Mouse (Mus musculus) embryonic facial prominence, embryonic 14.5 days (tissue): ENCODE data around the gene A030005K14Rik. TPM values are rescaled to one million over a fixed set of nuclear protein-coding genes. Genes with fewer than 3 reads are reported as not detected.

Experiments used
- ATAC-seq: fragments of 200-750 bp; cut with Nextera tagmentation; 2 replicates; pipeline ENCODE4 v1.8.0; 2017; ENCODE audit warnings: low read depth, moderate number of reproducible peaks, moderate TSS enrichment
- DNase-seq: peaks from one replicate; pipeline ENCODE4 v3.0.0-alpha.2; 2015; ENCODE audit warnings: low spot score
- H3K27ac ChIP-seq: fragments of 300-500 bp; sonication (generic); replicated peaks from 2 replicates; pipeline ENCODE4 v1.5.1; 2014; ENCODE audit warnings: low read depth, mild to moderate bottlenecking, low read length, moderate library complexity
- H3K27me3 ChIP-seq: fragments of 300-500 bp; sonication (generic); replicated peaks from 2 replicates; pipeline ENCODE4 v1.6.1; 2014; ENCODE audit warnings: low read length; ENCODE audit not compliant: control insufficient read depth, insufficient read depth
- H3K36me3 ChIP-seq: fragments of 300-500 bp; sonication (generic); 2 replicates; pipeline ENCODE4 v1.6.1; 2014; ENCODE audit warnings: low read length, mixed read lengths; ENCODE audit not compliant: control insufficient read depth, insufficient read depth
- H3K4me1 ChIP-seq: fragments of 300-500 bp; sonication (generic); 2 replicates; pipeline ENCODE4 v1.6.1; 2014; ENCODE audit warnings: antibody characterized with exemption, low read length; ENCODE audit not compliant: control insufficient read depth, insufficient read depth
- H3K4me2 ChIP-seq: fragments of 300-500 bp; sonication (generic); 2 replicates; pipeline ENCODE4 v1.6.1; 2014; ENCODE audit warnings: low read depth, mild to moderate bottlenecking, low read length, moderate library complexity, mixed read lengths
- H3K4me3 ChIP-seq: fragments of 300-500 bp; sonication (generic); 2 replicates; pipeline ENCODE4 v1.5.1; 2014; ENCODE audit warnings: low read depth, mild to moderate bottlenecking, low read length
- H3K9ac ChIP-seq: fragments of 300-500 bp; sonication (generic); 2 replicates; pipeline ENCODE4 v1.6.1; 2014; ENCODE audit warnings: low read depth, mild to moderate bottlenecking, low read length, moderate library complexity, mixed read lengths
- H3K9me3 ChIP-seq: fragments of 300-500 bp; sonication (generic); 2 replicates; pipeline ENCODE4 v1.6.1; 2016; ENCODE audit warnings: low read length; ENCODE audit not compliant: control insufficient read depth
- WGBS: fragments of 180-500 bp; shearing (Covaris S2); extraction: QIAGEN DNeasy Blood & Tissue Kit; methylation state at CpG from one replicate; pipeline ENCODE4 v1.1.7; 2014; 5-methylcytosine and 5-hydroxymethylcytosine counted together
- polyA plus RNA-seq: library from polyadenylated mRNA; unstranded; fragments of >200 nt; fragmentation: Nextera tagmentation; extraction: Ambion mirVana; gene quantifications from 2 replicates; pipeline ENCODE4 v1.2.1, GENCODE M21; 2014

The A030005K14Rik gene
- polyA plus RNA-seq, 1 experiment from 2014 or later = not detected

- H3K27me3 ChIP-seq = no peaks in the 10 kb centered on the region
- no peak within 1 kb of the TSS for H3K27ac ChIP-seq
- H3K9me3 ChIP-seq = no peaks in the 10 kb centered on the region
- ATAC-seq (no peak), DNase-seq (no peak)
- H3K36me3 ChIP-seq = no peaks in the 10 kb centered on the region
- no peak within 1 kb of the TSS for H3K4me2 ChIP-seq
- no peaks in the 10 kb centered on the region for H3K4me1 ChIP-seq
- no peak within 1 kb of the TSS for H3K9ac ChIP-seq
- H3K4me3 ChIP-seq = no peak within 1 kb of the TSS
- 84% methylated on average over 4 of the region's 5 CpGs for WGBS
Measured at GRCm38 (mm10) chr1:83044882-83045427, 14.2 kb downstream of the A030005K14Rik start, which contains the start of gene Gm47969. Gene Gm47969, plus strand, starts transcription at chr1:83044932.

GRCm38 (mm10) chr1:83042380-83042779 lies 16.8 kb downstream of the A030005K14Rik start, which contains the start of gene Krtap28-10:
Gene Krtap28-10, minus strand, starts transcription at chr1:83042480.
- H3K27ac ChIP-seq = no peak within 1 kb of the TSS

GRCm38 (mm10) chr1:83039080-83039479 lies 20.1 kb downstream of the A030005K14Rik start:
- Histone ChIP-seq H3K4me1 (no peaks in the 10 kb centered on the region), H3K36me3 (no peaks in the 10 kb centered on the region), H3K4me2 (no peak overlapping the region), H3K27me3 (no peaks in the 10 kb centered on the region), H3K27ac (no peak overlapping the region), H3K9me3 (no peaks in the 10 kb centered on the region), H3K4me3 (no peak overlapping the region), H3K9ac (no peak overlapping the region)
- DNase-seq (peak; percentile 33), ATAC-seq (no peak)
- 76% methylated on average over 4 of the region's 4 CpGs for WGBS

More at GRCm38 (mm10) chr1:83042380-83042779, 16.8 kb downstream of the A030005K14Rik start, which contains the start of gene Krtap28-10:
- WGBS = 93% methylated on average over 2 of the region's 2 CpGs
- ATAC-seq (no peak), DNase-seq (no peak)
- H3K4me2 ChIP-seq = no peak within 1 kb of the TSS
- no peaks in the 10 kb centered on the region for H3K27me3 ChIP-seq
- no peaks in the 10 kb centered on the region for H3K4me1 ChIP-seq
- H3K36me3 ChIP-seq = no peaks in the 10 kb centered on the region
- no peak within 1 kb of the TSS for H3K9ac ChIP-seq
- no peaks in the 10 kb centered on the region for H3K9me3 ChIP-seq
- no peak within 1 kb of the TSS for H3K4me3 ChIP-seq

GRCm38 (mm10) chr1:83038109-83038672 lies 21.0 kb downstream of the A030005K14Rik start, which contains the start of gene Slc19a3:
Gene Slc19a3, minus strand, starts transcription at chr1:83038448.
- Histone ChIP-seq H3K36me3 (no peaks in the 10 kb centered on the region), H3K4me2 (peak within 1 kb of the TSS; percentile 72), H3K4me1 (no peaks in the 10 kb centered on the region), H3K9ac (peak within 1 kb of the TSS; percentile 54), H3K27ac (peak within 1 kb of the TSS; percentile 36; the same call in 1 of the 2 replicates), H3K9me3 (no peaks in the 10 kb centered on the region), H3K27me3 (no peaks in the 10 kb centered on the region), H3K4me3 (peak within 1 kb of the TSS; percentile 42)
- ATAC-seq = peak; percentile 93
- DNase-seq = peak; percentile 87
- 1% methylated on average over 25 of the region's 25 CpGs for WGBS

- H3K4me2 ChIP-seq = peak overlapping the region; percentile 72
Measured at GRCm38 (mm10) chr1:83036892-83037667, 22.1 kb downstream of the A030005K14Rik start.

GRCm38 (mm10) chr1:83034509-83034908 lies 24.7 kb downstream of the A030005K14Rik start:
- no peaks in the 10 kb centered on the region for H3K4me1 ChIP-seq
- H3K27ac ChIP-seq = no peak overlapping the region
- WGBS = 69% methylated on average over 5 of the region's 5 CpGs
- no peaks in the 10 kb centered on the region for H3K9me3 ChIP-seq
- no peak for DNase-seq
- no peaks in the 10 kb centered on the region for H3K36me3 ChIP-seq
- no peaks in the 10 kb centered on the region for H3K27me3 ChIP-seq
- no peak for ATAC-seq
- no peak overlapping the region for H3K4me2 ChIP-seq
- no peak overlapping the region for H3K4me3 ChIP-seq
- H3K9ac ChIP-seq = no peak overlapping the region

More at GRCm38 (mm10) chr1:83036892-83037667, 22.1 kb downstream of the A030005K14Rik start:
- H3K9ac ChIP-seq = no peak overlapping the region
- WGBS = 67% methylated on average over 11 of the region's 11 CpGs
- no peaks in the 10 kb centered on the region for H3K9me3 ChIP-seq
- no peaks in the 10 kb centered on the region for H3K36me3 ChIP-seq
- H3K4me1 ChIP-seq = no peaks in the 10 kb centered on the region
- H3K27ac ChIP-seq = no peak overlapping the region
- DNase-seq (no peak), ATAC-seq (no peak)
- no peaks in the 10 kb centered on the region for H3K27me3 ChIP-seq
- no peak overlapping the region for H3K4me3 ChIP-seq

- WGBS = 89% methylated on average over 6 of the region's 6 CpGs
- no peak overlapping the region for H3K4me2 ChIP-seq
Measured at GRCm38 (mm10) chr1:83032508-83032907, 26.7 kb downstream of the A030005K14Rik start.

GRCm38 (mm10) chr1:83031950-83032349 lies 27.2 kb downstream of the A030005K14Rik start:
- H3K4me3 ChIP-seq = no peak overlapping the region
- H3K9me3 ChIP-seq = no peaks in the 10 kb centered on the region
- H3K27me3 ChIP-seq = no peaks in the 10 kb centered on the region
- no peak overlapping the region for H3K9ac ChIP-seq
- DNase-seq = no peak
- H3K4me2 ChIP-seq = no peak overlapping the region
- no peaks in the 10 kb centered on the region for H3K4me1 ChIP-seq
- 32% methylated on average over 1 of the region's 1 CpGs for WGBS
- no peak for ATAC-seq
- H3K36me3 ChIP-seq = no peaks in the 10 kb centered on the region
- no peak overlapping the region for H3K27ac ChIP-seq

More at GRCm38 (mm10) chr1:83032508-83032907, 26.7 kb downstream of the A030005K14Rik start:
- Histone ChIP-seq H3K9me3 (no peaks in the 10 kb centered on the region), H3K27me3 (no peaks in the 10 kb centered on the region), H3K36me3 (no peaks in the 10 kb centered on the region), H3K4me1 (no peaks in the 10 kb centered on the region), H3K4me3 (no peak overlapping the region), H3K9ac (no peak overlapping the region), H3K27ac (no peak overlapping the region)
- no peak for ATAC-seq
- no peak for DNase-seq
